Mouse (Mus musculus) intestine, postnatal 0 days (tissue): ENCODE measurements at regions not wholly inside any gene's neighbourhood (a gene's known extent, or its start where the extent isn't known, plus 50 kb on each side); places are given as distances from the start of the nearest gene placed in this dataset.

Experiments
- ATAC-seq: fragments of 200-750 bp; cut with Nextera tagmentation; 2 replicates; pipeline ENCODE4 v1.8.0; 2017; ENCODE audit warnings: mild to moderate bottlenecking, moderate TSS enrichment, moderate library complexity
- H3K27ac ChIP-seq: fragments of 300-500 bp; sonication (generic); 2 replicates; pipeline ENCODE4 v1.5.1; 2014; ENCODE audit warnings: mild to moderate bottlenecking, low read depth, low read length, moderate library complexity
- H3K27me3 ChIP-seq: fragments of 300-500 bp; sonication (generic); replicated peaks from 2 replicates; pipeline ENCODE4 v1.6.1; 2014; ENCODE audit warnings: low read length, mixed read lengths; ENCODE audit not compliant: control insufficient read depth, insufficient read depth
- H3K36me3 ChIP-seq: fragments of 300-500 bp; sonication (generic); 2 replicates; pipeline ENCODE4 v1.6.1; 2014; ENCODE audit warnings: mild to moderate bottlenecking, moderate library complexity; ENCODE audit not compliant: control insufficient read depth, insufficient read depth
- H3K4me1 ChIP-seq: fragments of 300-500 bp; sonication (generic); replicated peaks from 2 replicates; pipeline ENCODE4 v1.6.1; 2014; ENCODE audit warnings: antibody characterized with exemption, low read length, mixed read lengths; ENCODE audit not compliant: control insufficient read depth, insufficient read depth
- H3K4me2 ChIP-seq: fragments of 300-500 bp; sonication (generic); replicated peaks from 2 replicates; pipeline ENCODE4 v1.6.1; 2014; ENCODE audit warnings: low read depth, mild to moderate bottlenecking, moderate library complexity
- H3K4me3 ChIP-seq: fragments of 300-500 bp; sonication (generic); 2 replicates; pipeline ENCODE4 v1.5.1; 2014; ENCODE audit warnings: low read depth, low read length
- H3K9ac ChIP-seq: fragments of 300-500 bp; sonication (generic); 2 replicates; pipeline ENCODE4 v1.6.1; 2014; ENCODE audit warnings: mild to moderate bottlenecking, low read depth, low read length
- H3K9me3 ChIP-seq: fragments of 300-500 bp; sonication (generic); 2 replicates; pipeline ENCODE4 v1.6.1; 2016; ENCODE audit warnings: mixed run types; ENCODE audit not compliant: control insufficient read depth
- CTCF ChIP-seq: sonication (generic); IDR thresholded peaks from 2 replicates; pipeline ENCODE4 v1.5.1; 2016; ENCODE audit warnings: low read depth, mild to moderate bottlenecking, control low read depth, antibody characterized with exemption, moderate library complexity
- WGBS: fragments of 180-500 bp; shearing (Covaris S2); extraction: QIAGEN DNeasy Blood & Tissue Kit; methylation state at CpG from one replicate; pipeline ENCODE4 v1.1.7; 2014; 5-methylcytosine and 5-hydroxymethylcytosine counted together

DNA sequence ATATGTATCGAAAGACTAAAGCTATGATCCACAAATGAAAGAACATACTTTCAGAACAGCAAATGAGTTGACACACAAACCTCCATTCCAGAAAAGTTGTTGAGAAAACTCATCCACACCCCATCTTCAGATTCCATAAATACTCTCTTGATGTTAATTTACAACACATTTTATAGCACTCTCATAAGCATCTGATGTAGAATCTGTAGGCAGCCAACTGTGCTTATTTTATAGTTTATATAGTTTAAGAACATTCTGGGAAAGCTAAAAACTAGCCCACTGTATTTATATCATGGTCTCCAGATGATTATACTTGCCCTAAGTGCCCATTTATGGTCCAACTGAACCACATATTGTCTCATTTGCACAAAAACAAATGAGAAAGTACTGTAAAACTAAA, 120.8 kb upstream of the Arhgef26 start:
- Histone ChIP-seq H3K36me3 (no peaks in the 10 kb centered on the region), H3K4me3 (no peak overlapping the region), H3K9me3 (no peaks in the 10 kb centered on the region), H3K27ac (no peak overlapping the region), H3K4me1 (no peaks in the 10 kb centered on the region), H3K27me3 (no peaks in the 10 kb centered on the region), H3K9ac (no peak overlapping the region), H3K4me2 (no peak overlapping the region)
- TF ChIP-seq CTCF, result no peak
- ATAC-seq, result no peak
- 91% methylated on average over 1 of the region's 1 CpGs for WGBS

DNA sequence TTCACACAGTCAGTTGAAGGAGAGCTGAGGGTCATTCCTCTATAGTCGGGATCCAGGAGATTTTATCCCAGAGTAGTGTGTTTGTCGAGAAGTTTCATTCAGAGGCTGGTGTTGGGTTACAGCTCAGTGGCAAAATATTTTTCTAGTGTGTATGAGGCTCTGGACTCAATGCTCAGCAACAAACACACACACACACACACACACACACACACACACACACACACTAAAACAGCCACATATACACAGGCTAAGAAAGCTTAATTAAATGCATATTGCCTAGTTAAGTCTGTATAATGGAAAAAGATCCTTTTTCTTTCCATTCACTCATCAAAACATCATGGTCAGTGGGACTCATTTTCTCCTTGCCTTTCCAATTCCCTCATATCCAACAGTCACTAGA, 110.4 kb upstream of the Arhgef26 start:
- 81% methylated on average over 2 of the region's 2 CpGs for WGBS
- Histone ChIP-seq H3K4me2 (no peak overlapping the region), H3K4me3 (no peak overlapping the region), H3K9ac (no peak overlapping the region), H3K4me1 (no peaks in the 10 kb centered on the region), H3K9me3 (no peaks in the 10 kb centered on the region), H3K27me3 (no peaks in the 10 kb centered on the region), H3K27ac (no peak overlapping the region), H3K36me3 (no peaks in the 10 kb centered on the region)
- ATAC-seq, result no peak
- no peak for TF ChIP-seq CTCF

DNA sequence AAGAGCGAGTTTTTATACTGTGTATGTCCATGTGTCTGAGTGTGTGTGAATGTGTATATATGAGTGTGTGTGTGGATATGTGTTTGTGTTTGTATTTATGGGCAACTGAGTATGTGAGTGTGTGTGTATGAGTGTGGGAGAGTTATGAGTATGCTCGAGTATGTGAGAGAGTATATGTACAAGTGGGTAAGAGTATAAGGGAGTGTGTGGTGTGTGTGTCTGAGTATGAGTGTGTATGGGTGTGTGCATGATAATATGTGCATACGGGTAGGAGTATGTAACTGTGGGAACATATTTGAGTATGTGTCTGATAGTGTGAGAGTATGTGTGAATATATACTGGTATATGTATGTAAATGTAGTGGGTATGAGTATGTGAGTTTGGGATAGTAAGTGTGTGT, 110.0 kb upstream of the Arhgef26 start:
- no peak overlapping the region for H3K9ac ChIP-seq
- no peak for ATAC-seq
- H3K27ac ChIP-seq, result no peak overlapping the region
- no peak overlapping the region for H3K4me3 ChIP-seq
- no peak overlapping the region for H3K4me2 ChIP-seq
- no peak for TF ChIP-seq CTCF
- 80% methylated on average over 3 of the region's 3 CpGs for whole genome bisulfite sequencing
- H3K4me1 ChIP-seq, result no peaks in the 10 kb centered on the region
- H3K27me3 ChIP-seq, result no peaks in the 10 kb centered on the region
- no peaks in the 10 kb centered on the region for H3K9me3 ChIP-seq
- no peaks in the 10 kb centered on the region for H3K36me3 ChIP-seq

DNA sequence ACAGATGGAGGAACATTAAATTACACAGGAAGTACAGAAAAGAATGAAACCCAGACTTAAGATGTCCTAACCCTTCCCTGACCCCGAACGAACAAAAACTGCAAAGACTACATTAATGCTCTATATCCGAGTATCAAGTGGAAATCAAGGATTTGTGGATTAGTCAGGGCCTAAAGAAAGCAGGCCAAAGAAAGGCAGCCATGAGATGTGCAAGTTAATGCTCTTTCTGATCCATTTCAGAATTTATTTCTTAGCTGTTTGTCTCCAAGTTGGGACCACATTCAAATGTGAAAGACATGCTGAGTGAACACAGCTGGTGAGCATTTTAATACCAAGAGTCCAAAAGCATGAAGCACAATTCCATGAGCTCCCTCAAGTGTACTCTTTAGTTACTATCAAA, 97.1 kb upstream of the Arhgef26 start:
- H3K4me1 ChIP-seq, result no peaks in the 10 kb centered on the region
- no peak for ATAC-seq

DNA sequence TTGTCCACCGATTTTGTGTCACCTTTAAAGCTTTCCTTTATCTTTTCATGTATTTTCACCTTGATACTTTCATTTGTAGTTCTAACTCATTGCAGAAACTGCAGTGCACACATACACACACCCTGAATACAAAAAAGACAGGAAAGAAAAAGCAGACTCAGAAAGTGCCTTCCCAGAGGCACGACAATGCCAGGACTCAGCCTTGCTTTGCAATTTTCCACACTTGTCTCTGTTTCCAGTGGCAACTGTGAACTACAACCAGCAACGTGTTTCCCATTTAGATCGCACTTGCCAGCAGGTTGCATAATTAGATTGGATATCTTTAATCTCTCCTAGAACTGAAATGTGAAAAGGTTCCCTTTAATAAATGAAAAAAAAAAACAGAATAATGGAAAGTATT, 66.4 kb upstream of the Arhgef26 start:
- Histone ChIP-seq H3K27me3 (no peaks in the 10 kb centered on the region), H3K9me3 (no peaks in the 10 kb centered on the region), H3K4me1 (no peaks in the 10 kb centered on the region), H3K9ac (no peak overlapping the region), H3K27ac (no peak overlapping the region), H3K4me2 (no peak overlapping the region), H3K4me3 (no peak overlapping the region), H3K36me3 (no peaks in the 10 kb centered on the region)
- no peak for TF ChIP-seq CTCF
- ATAC-seq, result no peak
- WGBS, result 78% methylated on average over 4 of the region's 4 CpGs

More for the DNA sequence above, 97.1 kb upstream of the Arhgef26 start:
- H3K9ac ChIP-seq, result no peak overlapping the region
- TF ChIP-seq CTCF, result no peak
- H3K27ac ChIP-seq, result no peak overlapping the region
- no peaks in the 10 kb centered on the region for H3K27me3 ChIP-seq
- H3K36me3 ChIP-seq, result no peaks in the 10 kb centered on the region
- H3K4me3 ChIP-seq, result no peak overlapping the region
- H3K9me3 ChIP-seq, result no peaks in the 10 kb centered on the region
- 66% methylated on average over 3 of the region's 3 CpGs for WGBS
- no peak overlapping the region for H3K4me2 ChIP-seq

DNA sequence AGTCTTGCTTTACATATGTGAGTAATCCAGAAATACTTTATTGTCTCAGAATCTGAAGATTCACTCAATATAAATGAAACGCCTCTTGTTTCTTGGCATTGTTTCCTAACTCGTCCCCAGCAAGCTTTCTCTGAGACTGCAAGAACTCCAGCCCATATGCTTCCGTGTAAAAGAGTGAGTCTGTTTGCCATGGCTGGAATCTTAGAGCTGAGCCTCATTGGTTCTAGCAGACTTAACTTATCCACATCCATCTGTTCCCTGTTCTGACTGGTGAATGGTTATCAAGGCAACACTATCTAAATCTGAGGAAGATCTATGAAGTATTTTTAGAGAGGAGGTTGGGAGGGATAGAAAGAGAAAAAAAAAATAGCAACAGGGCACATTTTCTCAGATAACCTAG, 59.9 kb upstream of the Arhgef26 start:
- no peak for TF ChIP-seq CTCF
- no peaks in the 10 kb centered on the region for H3K36me3 ChIP-seq
- no peaks in the 10 kb centered on the region for H3K9me3 ChIP-seq
- no peak overlapping the region for H3K27ac ChIP-seq
- no peak for ATAC-seq
- H3K4me2 ChIP-seq, result no peak overlapping the region
- no peak overlapping the region for H3K4me3 ChIP-seq
- no peaks in the 10 kb centered on the region for H3K27me3 ChIP-seq
- H3K9ac ChIP-seq, result no peak overlapping the region
- no peaks in the 10 kb centered on the region for H3K4me1 ChIP-seq
- WGBS, result 78% methylated on average over 3 of the region's 3 CpGs

DNA sequence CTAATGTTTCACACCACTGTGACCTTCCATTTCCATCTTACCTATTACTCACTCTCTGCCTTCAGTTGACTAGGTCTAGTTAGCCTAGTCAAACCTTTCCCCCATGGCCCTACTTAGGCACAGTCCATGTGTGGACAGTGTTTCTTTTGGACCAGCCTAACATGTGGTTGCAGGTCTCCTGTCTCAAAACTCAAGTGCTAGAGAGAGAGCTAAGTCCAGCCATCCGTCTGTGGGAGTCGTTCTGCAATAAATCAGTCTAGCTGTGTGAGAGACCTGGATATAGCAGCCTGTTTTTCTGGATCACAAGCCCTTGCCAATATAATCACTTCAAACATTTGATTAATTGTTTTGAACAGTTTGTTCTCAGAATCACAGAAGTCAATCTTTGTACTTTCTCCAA, 57.2 kb upstream of the Arhgef26 start:
- 31% methylated on average over 2 of the region's 2 CpGs for WGBS
- no peaks in the 10 kb centered on the region for H3K9me3 ChIP-seq
- no peak overlapping the region for H3K9ac ChIP-seq
- H3K4me3 ChIP-seq, result no peak overlapping the region
- no peak overlapping the region for H3K4me2 ChIP-seq
- no peaks in the 10 kb centered on the region for H3K27me3 ChIP-seq
- no peaks in the 10 kb centered on the region for H3K4me1 ChIP-seq
- H3K36me3 ChIP-seq, result no peaks in the 10 kb centered on the region
- no peak for ATAC-seq
- no peak overlapping the region for H3K27ac ChIP-seq
- no peak for TF ChIP-seq CTCF
